Mouse (Mus musculus) forebrain, embryonic 12.5 days (tissue): ENCODE measurements around the gene Lancl2. TPM values are rescaled to one million over a fixed set of nuclear protein-coding genes. Genes with fewer than 3 reads are reported as not detected.

Experiments used
- ATAC-seq: fragments of 200-750 bp; cut with Nextera tagmentation; 2 replicates; pipeline ENCODE4 v1.8.0; 2017; ENCODE audit warnings: moderate TSS enrichment; ENCODE audit not compliant: low FRiP score
- H3K27ac ChIP-seq: fragments of 300-500 bp; sonication (generic); 2 replicates; pipeline ENCODE4 v1.5.1; 2016; ENCODE audit warnings: mild to moderate bottlenecking
- H3K27me3 ChIP-seq: fragments of 300-500 bp; sonication (generic); 2 replicates; pipeline ENCODE4 v1.6.1; 2016; ENCODE audit warnings: mild to moderate bottlenecking
- H3K36me3 ChIP-seq: fragments of 300-500 bp; sonication (generic); replicated peaks from 2 replicates; pipeline ENCODE4 v1.6.1; 2016; ENCODE audit warnings: mild to moderate bottlenecking
- H3K4me1 ChIP-seq: fragments of 300-500 bp; sonication (generic); 2 replicates; pipeline ENCODE4 v1.6.1; 2016
- H3K4me2 ChIP-seq: fragments of 300-500 bp; sonication (generic); 2 replicates; pipeline ENCODE4 v1.6.1; 2016; ENCODE audit warnings: mild to moderate bottlenecking, moderate library complexity
- H3K4me3 ChIP-seq: fragments of 300-500 bp; sonication (generic); replicated peaks from 2 replicates; pipeline ENCODE4 v1.5.1; 2016; ENCODE audit warnings: mild to moderate bottlenecking
- H3K9ac ChIP-seq: fragments of 300-500 bp; sonication (generic); 2 replicates; pipeline ENCODE4 v1.6.1; 2016; ENCODE audit warnings: mild to moderate bottlenecking
- H3K9me3 ChIP-seq: fragments of 300-500 bp; sonication (generic); 2 replicates; pipeline ENCODE4 v1.6.1; 2016
- WGBS: fragments of 180-500 bp; shearing (Covaris S2); methylation state at CpG from one replicate; pipeline ENCODE4 v1.1.7; 2016; 5-methylcytosine and 5-hydroxymethylcytosine counted together
- polyA plus RNA-seq: library from polyadenylated mRNA; unstranded; fragments of >200 nt; fragmentation: Nextera tagmentation; extraction: Ambion mirVana; gene quantifications from 2 replicates; pipeline ENCODE4 v1.2.1, GENCODE M21; 2016

The Lancl2 gene
- polyA plus RNA-seq, 1 experiment from 2014 or later = 59.9 TPM

DNA sequence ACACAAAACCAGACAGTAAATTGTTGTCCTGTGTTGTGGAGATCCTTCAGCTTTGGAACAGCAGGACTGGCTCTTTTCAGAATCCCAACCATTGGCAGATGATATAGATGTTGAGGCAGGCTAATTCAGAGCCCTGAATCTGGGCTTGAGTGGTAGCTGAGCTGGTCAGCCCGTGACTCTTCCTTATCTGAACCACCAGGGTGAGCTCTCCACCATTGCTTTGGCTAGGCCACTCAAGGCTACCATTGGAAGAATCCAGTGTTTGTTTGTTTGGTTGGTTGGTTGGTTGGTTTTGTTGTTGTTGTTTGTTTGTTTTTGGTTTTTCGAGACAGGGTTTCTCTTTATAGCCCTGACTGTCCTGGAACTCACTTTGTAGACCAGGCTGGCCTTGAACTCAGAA is 41.0 kb downstream of the Lancl2 start:
- Histone ChIP-seq H3K27ac (no peak overlapping the region), H3K27me3 (no peaks in the 10 kb centered on the region), H3K36me3 (0 out of 2 replicates have a peak, but pooled peaks cover 2% of the 10 kb centered on the region), H3K4me3 (no peak overlapping the region), H3K4me2 (no peak overlapping the region), H3K9ac (no peak overlapping the region), H3K9me3 (no peaks in the 10 kb centered on the region), H3K4me1 (no peaks in the 10 kb centered on the region)
- ATAC-seq = no peak
- 73% methylated on average over 2 of the region's 2 CpGs for whole genome bisulfite sequencing

GRCm38 (mm10) chr6:57744123-57744522 is 41.8 kb downstream of the Lancl2 start:
- ATAC-seq = 0 out of 2 replicates have a peak, but pooled peaks have one; percentile 17
- H3K4me2 ChIP-seq = no peak overlapping the region
- no peak overlapping the region for H3K27ac ChIP-seq
- H3K27me3 ChIP-seq = no peaks in the 10 kb centered on the region
- no peaks in the 10 kb centered on the region for H3K4me1 ChIP-seq
- no peaks in the 10 kb centered on the region for H3K9me3 ChIP-seq
- no peak overlapping the region for H3K9ac ChIP-seq
- 92% methylated on average over 2 of the region's 2 CpGs for WGBS
- no peaks in the 10 kb centered on the region for H3K36me3 ChIP-seq
- H3K4me3 ChIP-seq = no peak overlapping the region

GRCm38 (mm10) chr6:57744974-57745747 is 42.8 kb downstream of the Lancl2 start:
- ATAC-seq = no peak
- Histone ChIP-seq H3K9ac (no peak overlapping the region), H3K9me3 (no peaks in the 10 kb centered on the region), H3K36me3 (no peaks in the 10 kb centered on the region), H3K4me3 (no peak overlapping the region), H3K4me1 (no peaks in the 10 kb centered on the region), H3K27ac (no peak overlapping the region), H3K4me2 (no peak overlapping the region), H3K27me3 (no peaks in the 10 kb centered on the region)
- WGBS = 93% methylated on average over 4 of the region's 4 CpGs

GRCm38 (mm10) chr6:57745748-57746129 is 43.4 kb downstream of the Lancl2 start:
- Histone ChIP-seq H3K4me1 (no peaks in the 10 kb centered on the region), H3K9me3 (no peaks in the 10 kb centered on the region), H3K4me3 (no peak overlapping the region), H3K36me3 (no peaks in the 10 kb centered on the region), H3K27me3 (no peaks in the 10 kb centered on the region), H3K9ac (no peak overlapping the region), H3K27ac (no peak overlapping the region), H3K4me2 (no peak overlapping the region)
- ATAC-seq = no peak
- WGBS = 98% methylated on average over 2 of the region's 2 CpGs

DNA sequence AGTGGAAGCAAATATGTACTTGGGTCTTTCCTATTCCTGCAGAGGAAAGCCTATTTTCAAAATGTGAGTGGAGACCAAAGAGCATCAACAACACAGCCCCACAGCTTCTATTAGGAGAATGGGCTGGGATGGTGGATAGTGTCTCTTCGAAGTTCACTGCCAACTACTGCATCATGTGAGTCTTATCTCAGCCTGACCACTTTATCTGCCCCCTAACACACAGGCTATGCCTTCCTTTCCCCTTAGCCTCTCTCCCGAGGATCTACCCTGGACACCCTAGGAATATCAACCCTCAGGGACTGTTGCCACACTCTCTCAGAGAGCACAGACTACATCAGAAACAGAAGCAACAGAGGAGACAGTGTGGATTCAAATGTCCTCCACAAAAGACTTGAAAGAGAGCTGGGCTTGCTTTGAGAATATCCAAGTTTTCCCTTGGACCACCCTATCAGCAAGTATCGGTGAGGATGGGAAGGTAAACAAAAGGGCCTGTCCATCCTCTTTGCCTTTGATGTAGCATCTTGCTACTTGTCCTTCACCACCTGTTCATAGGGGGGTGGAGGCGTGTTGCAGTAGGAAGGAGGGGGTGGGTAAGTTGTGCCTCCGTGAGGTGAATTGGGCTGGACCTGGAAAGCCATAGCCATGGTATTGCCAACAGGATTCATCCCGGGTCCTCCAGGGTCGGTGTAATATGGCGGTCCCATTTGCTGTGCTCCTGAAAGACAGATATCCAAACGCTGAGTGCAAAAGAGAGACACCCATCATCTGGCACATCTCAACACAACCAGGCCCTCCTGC is 51.8 kb downstream of the Lancl2 start:
- no peak overlapping the region for H3K4me2 ChIP-seq
- no peaks in the 10 kb centered on the region for H3K4me1 ChIP-seq
- 95% methylated on average over 9 of the region's 9 CpGs for WGBS
- no peak overlapping the region for H3K27ac ChIP-seq
- H3K36me3 ChIP-seq = peaks cover 30% of the 10 kb centered on the region
- no peaks in the 10 kb centered on the region for H3K27me3 ChIP-seq
- no peak overlapping the region for H3K9ac ChIP-seq
- no peak overlapping the region for H3K4me3 ChIP-seq
- no peaks in the 10 kb centered on the region for H3K9me3 ChIP-seq
- no peak for ATAC-seq

DNA sequence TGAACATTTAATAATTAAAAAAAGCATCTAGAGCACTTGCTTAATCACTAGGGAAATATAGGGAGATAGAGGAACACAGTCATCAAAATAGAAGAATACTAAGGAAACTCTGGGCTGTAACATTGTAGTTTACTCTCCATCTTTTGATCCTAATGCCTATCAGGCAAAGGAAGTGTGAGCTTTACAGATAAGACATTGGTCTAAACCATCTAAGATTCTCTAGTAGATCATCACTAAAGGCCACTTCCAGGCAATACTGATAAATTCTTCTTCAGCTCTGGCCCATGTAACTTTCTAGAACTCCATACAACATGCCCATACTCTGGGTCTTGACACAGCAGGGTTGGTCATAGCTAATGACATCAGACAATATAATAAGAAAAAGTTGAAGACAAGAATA is 60.7 kb downstream of the Lancl2 start:
- Histone ChIP-seq H3K4me2 (no peak overlapping the region), H3K27ac (no peak overlapping the region), H3K9me3 (no peaks in the 10 kb centered on the region), H3K27me3 (no peaks in the 10 kb centered on the region), H3K4me3 (no peak overlapping the region), H3K4me1 (no peaks in the 10 kb centered on the region), H3K36me3 (peaks cover 17% of the 10 kb centered on the region; the same call in 1 of the 2 replicates), H3K9ac (no peak overlapping the region)
- no peak for ATAC-seq

GRCm38 (mm10) chr6:57765095-57765878 is 62.9 kb downstream of the Lancl2 start:
- no peaks in the 10 kb centered on the region for H3K9me3 ChIP-seq
- no peak overlapping the region for H3K4me2 ChIP-seq
- H3K36me3 ChIP-seq = peaks cover 17% of the 10 kb centered on the region
- no peaks in the 10 kb centered on the region for H3K27me3 ChIP-seq
- no peak for ATAC-seq
- H3K4me3 ChIP-seq = no peak overlapping the region
- H3K9ac ChIP-seq = no peak overlapping the region
- WGBS = 74% methylated on average over 3 of the region's 3 CpGs
- H3K4me1 ChIP-seq = no peaks in the 10 kb centered on the region
- H3K27ac ChIP-seq = no peak overlapping the region

GRCm38 (mm10) chr6:57766287-57766686 is 63.9 kb downstream of the Lancl2 start:
- H3K27ac ChIP-seq = no peak overlapping the region
- peaks cover 13% of the 10 kb centered on the region; the same call in 1 of the 2 replicates for H3K36me3 ChIP-seq
- H3K27me3 ChIP-seq = no peaks in the 10 kb centered on the region
- no peaks in the 10 kb centered on the region for H3K4me1 ChIP-seq
- WGBS = 81% methylated on average over 1 of the region's 1 CpGs
- no peak overlapping the region for H3K9ac ChIP-seq
- no peaks in the 10 kb centered on the region for H3K9me3 ChIP-seq
- H3K4me2 ChIP-seq = no peak overlapping the region
- ATAC-seq = no peak
- H3K4me3 ChIP-seq = no peak overlapping the region

DNA sequence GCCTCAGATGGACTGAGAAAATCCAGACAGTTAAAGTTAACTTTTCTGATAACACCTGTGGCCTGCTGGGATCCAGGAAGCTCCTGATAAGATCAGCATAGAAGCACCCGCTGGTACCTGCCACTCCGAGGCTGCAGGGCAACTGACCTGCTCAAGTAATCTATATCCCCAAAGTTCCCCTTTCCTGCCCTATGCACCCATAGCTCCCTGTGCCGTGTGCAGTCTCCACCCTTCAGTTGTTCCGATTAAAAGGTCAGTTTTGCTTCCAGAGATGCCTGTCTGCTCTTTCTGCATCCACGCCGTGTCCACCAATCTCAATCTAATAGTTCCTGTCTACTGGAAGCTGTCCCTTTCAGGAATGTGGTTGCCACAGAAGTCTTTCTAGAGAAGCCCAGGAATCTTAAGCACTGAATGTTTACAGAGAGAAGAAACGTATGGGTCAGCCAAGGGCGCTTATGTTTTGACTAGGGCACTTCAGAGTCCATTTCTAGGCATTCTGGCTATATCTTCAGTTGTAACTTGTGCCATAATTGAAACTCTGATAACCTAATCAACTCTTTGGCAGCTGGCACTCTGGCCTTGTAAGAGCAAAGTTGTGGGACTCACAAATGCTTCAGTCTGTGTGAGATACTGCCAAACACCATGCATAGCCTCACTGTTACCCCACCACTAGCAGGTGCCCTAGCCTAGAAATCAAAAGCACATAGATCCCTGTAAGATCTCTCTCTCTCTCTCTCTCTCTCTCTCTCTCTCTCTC is 65.0 kb downstream of the Lancl2 start:
- no peaks in the 10 kb centered on the region for H3K9me3 ChIP-seq
- no peak overlapping the region for H3K4me3 ChIP-seq
- H3K27me3 ChIP-seq = no peaks in the 10 kb centered on the region
- ATAC-seq = no peak
- 93% methylated on average over 8 of the region's 8 CpGs for WGBS
- no peak overlapping the region for H3K27ac ChIP-seq
- peaks cover 14% of the 10 kb centered on the region for H3K36me3 ChIP-seq
- H3K4me1 ChIP-seq = no peaks in the 10 kb centered on the region
- H3K9ac ChIP-seq = no peak overlapping the region
- no peak overlapping the region for H3K4me2 ChIP-seq

DNA sequence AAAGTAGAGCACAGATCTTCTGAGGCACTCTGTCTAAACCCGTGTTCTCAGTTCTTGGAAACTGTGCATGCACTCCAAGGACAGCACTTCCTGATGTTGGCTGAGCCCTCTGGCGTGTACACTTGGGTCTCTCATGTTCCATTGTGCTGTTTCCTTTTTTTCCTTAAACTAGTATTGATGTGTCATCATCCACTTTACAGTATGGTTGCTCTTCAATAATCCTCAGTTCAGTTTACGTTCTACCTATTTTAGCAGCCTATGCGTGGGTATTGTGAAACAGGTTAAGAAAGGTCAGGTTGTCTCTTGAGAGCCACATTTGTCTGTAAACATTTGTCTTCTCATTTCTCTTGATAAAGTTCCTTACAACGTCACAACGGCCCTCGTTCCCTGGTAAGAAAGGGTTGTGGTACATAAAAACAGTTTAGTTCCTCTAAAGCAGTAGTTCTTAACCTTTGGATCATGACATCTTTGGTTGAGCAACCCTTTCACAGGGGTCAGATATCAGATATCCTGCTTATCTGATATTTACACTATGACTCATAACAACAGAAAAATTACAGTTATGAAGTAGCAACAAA is 66.7 kb downstream of the Lancl2 start:
- no peaks in the 10 kb centered on the region for H3K9me3 ChIP-seq
- H3K4me1 ChIP-seq = no peaks in the 10 kb centered on the region
- WGBS = 94% methylated on average over 7 of the region's 7 CpGs
- no peak overlapping the region for H3K4me3 ChIP-seq
- no peak overlapping the region for H3K4me2 ChIP-seq
- H3K36me3 ChIP-seq = peaks cover 21% of the 10 kb centered on the region
- ATAC-seq = no peak
- no peaks in the 10 kb centered on the region for H3K27me3 ChIP-seq
- H3K9ac ChIP-seq = no peak overlapping the region
- no peak overlapping the region for H3K27ac ChIP-seq

- 92% methylated on average over 1 of the region's 1 CpGs for WGBS
- Histone ChIP-seq H3K9me3 (no peaks in the 10 kb centered on the region), H3K4me3 (no peak overlapping the region), H3K27ac (no peak overlapping the region), H3K4me2 (no peak overlapping the region), H3K27me3 (no peaks in the 10 kb centered on the region), H3K9ac (no peak overlapping the region), H3K4me1 (no peaks in the 10 kb centered on the region), H3K36me3 (peaks cover 27% of the 10 kb centered on the region)
- no peak for ATAC-seq
Measured at GRCm38 (mm10) chr6:57770467-57771190, 68.3 kb downstream of the Lancl2 start.
